Mouse (Mus musculus): Measurements from ENCODE around the gene Tns3.

The Tns3 gene

DNA sequence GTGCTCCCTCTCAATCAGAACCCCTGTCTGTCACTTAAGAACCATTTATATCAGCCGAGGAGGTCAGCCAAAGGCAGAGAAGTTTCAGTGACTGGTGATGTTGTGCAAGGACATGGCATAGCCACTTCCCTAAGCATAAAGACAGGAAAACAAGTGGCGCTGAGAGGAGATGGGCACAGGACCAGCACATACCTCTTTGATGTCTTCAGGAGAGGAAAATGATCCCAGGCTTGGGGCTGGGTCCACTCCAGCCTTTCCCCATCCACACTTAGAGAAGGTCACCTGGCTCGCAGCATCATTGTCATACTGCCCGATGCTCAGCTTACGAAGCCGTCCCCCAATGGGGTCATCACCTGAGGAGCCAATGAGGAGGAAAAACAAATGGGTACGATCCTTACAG, 185.0 kb downstream of the Tns3 start:
- no peak for DNase-seq (ENCODE audit: low read depth, low spot score)

DNA sequence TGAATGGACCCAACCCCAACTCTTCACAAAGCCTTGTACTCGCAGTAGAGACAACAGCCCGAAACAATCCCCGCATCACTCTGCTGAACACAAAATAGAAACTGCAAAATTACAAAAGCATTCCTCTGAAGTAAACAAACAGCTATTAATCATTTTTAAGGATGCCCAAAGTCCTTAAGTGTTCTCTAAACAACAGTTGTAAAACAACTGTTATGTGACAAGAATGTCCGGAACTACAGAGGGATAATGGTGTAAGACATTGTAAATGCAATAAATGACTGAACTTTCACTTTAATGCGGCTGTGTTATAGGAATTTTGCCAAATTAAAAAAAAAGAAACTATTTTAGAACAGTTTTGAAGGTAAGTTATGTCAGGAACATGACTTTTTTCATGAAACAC, 190.7 kb downstream of the Tns3 start:
- no peak for DNase-seq (ENCODE audit: low read depth, low spot score)

- no peak for DNase-seq (ENCODE audit: low read depth, low spot score)
Measured at GRCm38 (mm10) chr11:8472439-8472838, 191.9 kb downstream of the Tns3 start.

DNA sequence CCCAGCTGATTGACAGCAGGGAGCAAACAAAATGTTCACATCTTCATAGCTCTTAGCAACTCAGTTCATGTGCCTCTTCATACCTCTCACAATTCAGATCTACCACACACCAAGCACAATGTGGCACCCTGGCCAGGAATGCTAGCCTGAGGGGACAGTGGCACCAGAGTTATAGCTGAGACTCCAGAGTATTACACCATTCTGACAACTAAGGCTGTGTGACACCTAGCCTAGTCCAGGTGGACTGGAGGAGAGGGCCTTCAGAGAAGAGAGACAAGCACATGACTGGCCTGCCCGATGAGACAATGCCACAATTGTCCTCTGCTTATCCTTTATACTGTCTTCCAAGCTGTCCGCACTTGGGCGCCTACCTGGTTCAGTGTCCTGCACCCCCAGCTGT, 192.8 kb downstream of the Tns3 start:
- DNase-seq (ENCODE audit: low read depth, low spot score) = no peak

- DNase-seq (ENCODE audit: low read depth, low spot score) = no peak
Measured at GRCm38 (mm10) chr11:8469537-8469936, 194.8 kb downstream of the Tns3 start.

- no peak for DNase-seq (ENCODE audit: low read depth, low spot score)
Measured at GRCm38 (mm10) chr11:8468161-8469091, 195.9 kb downstream of the Tns3 start.

DNA sequence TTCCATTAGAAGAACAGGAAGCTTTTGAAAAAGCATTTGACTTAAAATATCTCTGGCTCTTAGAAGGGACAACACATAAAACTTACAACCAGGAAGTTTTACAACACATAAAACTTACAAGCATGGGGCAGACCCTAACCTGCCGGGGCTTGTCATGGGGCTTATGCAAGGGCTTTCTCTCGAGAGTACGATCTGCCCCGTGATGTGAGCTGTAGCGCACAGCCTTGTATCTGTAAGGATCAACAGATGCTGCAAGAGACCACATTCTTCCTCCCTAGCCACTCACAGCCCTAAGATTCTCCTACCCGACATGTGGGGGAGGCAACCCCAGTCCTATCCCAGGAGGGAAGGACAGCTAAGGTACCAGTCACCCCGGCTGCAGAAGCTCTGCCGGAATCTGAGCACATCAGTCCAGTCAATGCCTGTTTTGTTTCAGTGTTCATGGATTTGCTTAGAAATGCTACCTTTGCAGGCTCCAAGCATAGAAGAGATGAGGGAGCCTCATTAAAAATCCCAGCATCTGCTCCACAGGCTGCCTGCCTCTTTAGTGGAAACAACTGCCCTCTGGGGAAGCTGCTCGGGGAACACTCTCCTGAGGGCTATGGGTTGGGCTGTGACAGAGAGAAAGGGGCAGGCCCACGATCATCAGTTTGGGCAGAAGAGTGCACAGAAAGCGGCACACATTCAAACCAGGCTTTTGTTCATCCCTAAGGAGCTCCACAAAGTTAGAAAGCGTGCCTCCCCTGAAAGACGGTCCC, 196.8 kb downstream of the Tns3 start:
- DNase-seq (ENCODE audit: low read depth, low spot score) = no peak

- no peak for DNase-seq (ENCODE audit: low read depth, low spot score)
Measured at GRCm38 (mm10) chr11:8463866-8464265, 200.5 kb downstream of the Tns3 start.

DNA sequence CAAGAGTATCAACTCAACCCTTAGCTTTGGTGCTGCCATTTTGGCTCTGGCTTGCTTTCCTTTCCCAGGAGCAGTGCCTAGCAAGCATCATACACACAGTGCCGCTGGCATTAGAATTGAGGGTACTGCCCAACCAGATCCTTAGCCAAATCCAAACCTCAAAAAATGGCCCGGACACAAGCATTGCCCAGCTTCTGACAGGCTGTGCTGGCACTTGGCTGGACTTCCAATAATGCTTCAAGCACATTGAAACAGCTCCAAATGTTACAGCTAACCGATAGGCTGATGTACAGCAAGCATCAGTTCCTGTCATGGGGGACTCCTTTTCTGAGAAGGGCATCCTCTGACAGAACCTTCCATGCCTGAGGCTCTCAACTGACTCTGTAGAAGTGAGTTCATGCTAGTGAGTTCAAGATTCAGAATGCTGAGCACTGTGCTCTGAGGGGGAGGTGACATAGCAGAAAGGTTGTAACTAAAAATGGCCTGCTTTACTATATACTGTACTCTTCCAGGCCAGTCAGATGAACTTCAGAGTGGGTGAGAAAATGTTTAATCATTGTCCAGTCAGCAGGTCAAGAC, 201.4 kb downstream of the Tns3 start:
- DNase-seq (ENCODE audit: low read depth, low spot score) = no peak

DNA sequence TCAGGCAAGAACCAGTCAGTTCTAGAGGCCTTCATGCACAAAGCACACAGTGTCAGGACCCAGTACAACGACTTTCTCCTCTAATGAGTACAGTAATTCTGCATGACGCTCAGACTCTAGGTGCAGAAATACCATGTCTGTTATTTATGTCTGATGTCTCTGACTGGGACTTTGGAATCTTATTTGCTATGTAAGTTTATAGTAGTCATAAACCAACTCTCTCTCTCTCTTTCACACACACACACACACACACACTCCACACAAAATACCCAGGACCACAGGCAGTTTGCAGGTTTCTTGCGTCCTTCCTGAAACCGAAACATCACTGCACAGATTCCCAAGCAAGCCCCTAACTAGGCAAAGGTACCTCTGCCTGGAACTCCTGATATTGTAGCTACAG, 203.5 kb downstream of the Tns3 start:
- DNase-seq (ENCODE audit: low read depth, low spot score) = no peak

GRCm38 (mm10) chr11:8457951-8458350, 206.4 kb downstream of the Tns3 start:
- DNase-seq (ENCODE audit: low read depth, low spot score) = no peak

DNA sequence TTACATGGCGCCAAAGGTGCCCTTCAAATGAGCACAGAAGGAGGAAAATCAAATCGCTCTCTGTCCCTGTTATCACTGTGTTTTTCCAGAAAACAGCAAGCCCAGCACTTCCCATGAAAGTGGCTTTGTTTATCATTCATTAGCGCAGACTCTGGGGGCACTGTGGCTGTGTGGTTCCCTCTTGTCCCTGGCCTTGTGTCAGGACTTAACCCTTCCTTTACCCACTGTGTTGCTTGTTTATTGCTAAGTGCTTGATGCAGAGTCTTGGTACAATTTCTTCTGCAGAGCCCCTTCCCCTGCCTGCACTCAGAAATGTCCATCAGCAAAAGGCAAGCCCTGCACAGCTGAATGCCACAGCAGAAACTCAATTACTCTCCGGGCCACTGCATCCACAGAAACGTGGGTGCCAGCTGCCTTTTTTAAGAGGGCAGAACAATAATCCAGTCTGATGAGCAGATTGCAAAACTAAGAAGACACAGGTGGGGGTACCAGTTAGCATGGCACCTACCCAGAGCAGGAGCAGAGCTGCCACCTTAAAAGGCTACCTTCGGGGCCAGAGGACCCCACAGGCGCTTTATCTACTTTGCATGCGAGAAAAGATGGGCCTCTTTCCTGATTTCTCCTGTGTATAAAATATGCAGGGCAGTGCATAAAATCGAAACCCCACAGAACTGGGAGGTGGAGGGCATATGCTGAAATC, 207.6 kb downstream of the Tns3 start:
- no peak for DNase-seq (ENCODE audit: low read depth, low spot score)

GRCm38 (mm10) chr11:8455650-8456049, 208.7 kb downstream of the Tns3 start:
- DNase-seq (ENCODE audit: low read depth, low spot score) = no peak

- DNase-seq (ENCODE audit: low read depth, low spot score) = peak; percentile 71
Measured at GRCm38 (mm10) chr11:8453252-8453651, 211.1 kb downstream of the Tns3 start.

DNA sequence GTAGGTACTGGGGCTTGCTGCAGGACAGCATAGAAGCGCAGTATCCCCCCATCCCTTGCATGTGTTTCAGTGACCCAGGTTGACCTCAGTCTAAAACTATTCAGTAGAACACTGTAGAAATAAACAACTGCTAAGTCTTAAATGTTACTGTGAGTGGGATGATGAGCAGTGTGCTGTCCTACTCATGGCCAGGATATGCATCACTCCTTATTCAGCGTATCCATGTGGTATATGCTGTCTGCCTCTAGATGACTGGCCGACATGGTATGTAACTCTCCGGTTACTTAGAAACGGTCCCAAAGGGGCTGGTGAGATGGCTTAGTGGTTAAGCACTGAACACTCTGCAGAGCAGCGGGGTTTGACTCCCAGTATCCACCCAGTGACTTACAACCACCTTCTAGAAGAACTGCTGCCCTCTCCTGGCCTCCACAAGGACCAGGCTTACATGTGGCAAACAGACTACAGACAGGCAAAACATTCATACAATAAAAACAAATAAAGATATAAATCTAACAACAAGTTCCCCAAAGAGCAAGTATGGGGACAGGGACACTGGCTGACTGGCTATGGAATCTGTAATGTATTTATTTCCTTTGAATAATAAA, 212.6 kb downstream of the Tns3 start:
- DNase-seq (ENCODE audit: low read depth, low spot score) = peak; percentile 89

- DNase-seq (ENCODE audit: low read depth, low spot score) = peak; percentile 18
Measured at GRCm38 (mm10) chr11:8450540-8450939, 213.8 kb downstream of the Tns3 start.

GRCm38 (mm10) chr11:8445915-8446356, 218.4 kb downstream of the Tns3 start:
- peak; percentile 22 for DNase-seq (ENCODE audit: low read depth, low spot score)

DNA sequence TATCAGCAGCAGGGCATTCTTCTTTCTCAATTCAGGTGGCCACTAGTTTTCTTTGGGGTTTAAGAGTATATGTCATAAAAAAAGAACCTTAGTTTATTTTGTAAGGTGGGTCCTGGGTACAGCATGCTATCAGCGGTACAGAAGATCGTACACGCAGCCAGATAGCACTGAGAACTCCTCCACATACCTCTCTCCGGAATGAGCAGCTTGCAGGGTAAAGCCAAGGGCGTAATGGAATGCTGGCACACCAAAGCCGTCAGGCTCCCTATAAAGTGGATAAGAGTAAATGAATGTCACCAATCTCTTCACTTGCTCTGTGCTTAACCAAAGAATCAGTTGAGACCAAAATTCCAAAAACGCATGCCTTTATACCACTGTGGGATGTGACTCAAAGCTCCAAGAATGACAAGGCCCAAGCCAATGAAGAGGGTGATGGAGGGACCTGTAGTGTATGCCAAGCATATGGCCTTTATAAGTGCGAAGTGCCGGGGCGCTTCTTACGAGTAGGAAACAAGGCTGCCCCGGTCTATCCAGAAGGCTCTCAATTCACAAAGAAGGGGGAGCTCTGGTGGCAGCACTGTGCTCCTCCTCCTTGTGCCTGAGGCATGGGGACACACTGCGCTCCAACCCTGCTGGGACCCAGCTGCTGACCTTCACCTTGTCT, 219.4 kb downstream of the Tns3 start:
- no peak for DNase-seq (ENCODE audit: low read depth, low spot score)

- DNase-seq (ENCODE audit: low read depth, low spot score) = peak; percentile 46
Measured at GRCm38 (mm10) chr11:8443539-8444292, 220.6 kb downstream of the Tns3 start.

DNA sequence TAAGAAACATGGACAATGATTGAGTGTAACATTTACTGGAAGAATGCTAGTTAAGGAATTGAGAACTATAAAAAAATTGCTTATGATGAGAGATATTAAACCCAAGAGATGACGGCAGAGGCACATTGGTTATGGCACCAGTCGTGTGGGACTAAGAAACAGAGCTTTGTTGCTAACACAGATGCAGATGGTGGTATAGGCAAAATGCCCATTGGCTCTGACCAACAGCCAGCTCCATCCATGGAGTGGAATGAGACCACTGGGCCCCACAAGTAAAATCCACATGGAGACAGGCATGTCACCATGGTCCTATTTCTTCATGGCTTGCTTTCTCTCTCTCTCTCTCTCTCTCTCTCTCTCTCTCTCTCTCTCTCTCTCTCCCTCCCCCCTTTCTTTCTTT, 223.6 kb downstream of the Tns3 start:
- DNase-seq (ENCODE audit: low read depth, low spot score) = no peak

Data from A20 (cell line).